Mouse (Mus musculus): ENCODE measurements around the gene Mtmr4. TPM values are rescaled to one million over a fixed set of nuclear protein-coding genes. Genes with fewer than 3 reads are reported as not detected.
A peak's percentile ranks its signal among the peaks of the same experiment; 100 is the strongest.

The Mtmr4 gene
- 4.6 and 7.0 TPM in 2 replicates for polyA plus RNA-seq (2012; ENCODE audit: insufficient read depth, low replicate concordance)

GRCm38 (mm10) chr11:87591526-87592353 is at the start of gene Mtmr4:
Gene Mtmr4 (plus strand): TSS chr11:87592162.
- Histone ChIP-seq H3K36me3 (replicated peaks; ENCODE audit: low read length) (peaks cover 28% of the 10 kb centered on the region), H3K4me1 (peaks cover 72% of the 10 kb centered on the region), H3K4me3 (replicated peaks) (peak within 1 kb of the TSS; percentile 95), H3K27me3 (replicated peaks) (no peaks in the 10 kb centered on the region), H3K9me3 (no peaks in the 10 kb centered on the region)
- no peak for TF ChIP-seq GATA1 (IDR thresholded peaks at IDR 0.05; ENCODE audit: borderline replicate concordance, low read length)
- peak; percentile 86 for TF ChIP-seq FLI1 (IDR thresholded peaks at IDR 0.05; ENCODE audit: low read length)

GRCm38 (mm10) chr11:87542285-87542684 is 49.7 kb upstream of the Mtmr4 start:
- Histone ChIP-seq H3K9me3 (peaks cover 5% of the 10 kb centered on the region), H3K27me3 (replicated peaks) (peaks cover 6% of the 10 kb centered on the region), H3K4me1 (peaks cover 4% of the 10 kb centered on the region; the same call in 1 of the 2 replicates), H3K4me3 (replicated peaks) (no peak overlapping the region), H3K36me3 (replicated peaks; ENCODE audit: low read length) (no peaks in the 10 kb centered on the region)
- TF ChIP-seq FLI1 (IDR thresholded peaks at IDR 0.05; ENCODE audit: low read length) (no peak), GATA1 (IDR thresholded peaks at IDR 0.05; ENCODE audit: borderline replicate concordance, low read length) (no peak)

GRCm38 (mm10) chr11:87542906-87543305 is 49.1 kb upstream of the Mtmr4 start:
- Histone ChIP-seq H3K36me3 (replicated peaks; ENCODE audit: low read length) (no peaks in the 10 kb centered on the region), H3K27me3 (replicated peaks) (peaks cover 7% of the 10 kb centered on the region), H3K9me3 (peaks cover under 1% of the 10 kb centered on the region; the same call in 1 of the 2 replicates), H3K4me3 (replicated peaks) (no peak overlapping the region), H3K4me1 (peaks cover 4% of the 10 kb centered on the region; the same call in 1 of the 2 replicates)
- no peak for TF ChIP-seq FLI1 (IDR thresholded peaks at IDR 0.05; ENCODE audit: low read length)
- no peak for TF ChIP-seq GATA1 (IDR thresholded peaks at IDR 0.05; ENCODE audit: borderline replicate concordance, low read length)

GRCm38 (mm10) chr11:87553342-87553741 is 38.6 kb upstream of the Mtmr4 start:
- no peak for TF ChIP-seq FLI1 (IDR thresholded peaks at IDR 0.05; ENCODE audit: low read length)
- no peak for TF ChIP-seq GATA1 (IDR thresholded peaks at IDR 0.05; ENCODE audit: borderline replicate concordance, low read length)
- Histone ChIP-seq H3K4me3 (replicated peaks) (no peak overlapping the region), H3K9me3 (no peaks in the 10 kb centered on the region), H3K4me1 (no peaks in the 10 kb centered on the region), H3K27me3 (replicated peaks) (peaks cover 26% of the 10 kb centered on the region), H3K36me3 (replicated peaks; ENCODE audit: low read length) (no peaks in the 10 kb centered on the region)

- no peak overlapping the region for H3K4me3 ChIP-seq (replicated peaks)
- TF ChIP-seq GATA1 (IDR thresholded peaks at IDR 0.05; ENCODE audit: borderline replicate concordance, low read length) (no peak), FLI1 (IDR thresholded peaks at IDR 0.05; ENCODE audit: low read length) (no peak)
- peaks cover 22% of the 10 kb centered on the region for H3K27me3 ChIP-seq (replicated peaks)
- no peaks in the 10 kb centered on the region for H3K36me3 ChIP-seq (replicated peaks; ENCODE audit: low read length)
- H3K9me3 ChIP-seq: no peaks in the 10 kb centered on the region
- H3K4me1 ChIP-seq: no peaks in the 10 kb centered on the region
Observed at GRCm38 (mm10) chr11:87554386-87554785, 37.6 kb upstream of the Mtmr4 start.

- no peaks in the 10 kb centered on the region for H3K9me3 ChIP-seq
- H3K4me1 ChIP-seq: no peaks in the 10 kb centered on the region
- H3K36me3 ChIP-seq (replicated peaks; ENCODE audit: low read length): no peaks in the 10 kb centered on the region
- peaks cover 19% of the 10 kb centered on the region for H3K27me3 ChIP-seq (replicated peaks)
- no peak overlapping the region for H3K4me3 ChIP-seq (replicated peaks)
- TF ChIP-seq GATA1 (IDR thresholded peaks at IDR 0.05; ENCODE audit: borderline replicate concordance, low read length) (no peak), FLI1 (IDR thresholded peaks at IDR 0.05; ENCODE audit: low read length) (no peak)
Observed at GRCm38 (mm10) chr11:87555106-87555703, 36.8 kb upstream of the Mtmr4 start.

GRCm38 (mm10) chr11:87561208-87561607 is 30.8 kb upstream of the Mtmr4 start:
- Histone ChIP-seq H3K27me3 (replicated peaks) (peaks cover 24% of the 10 kb centered on the region), H3K9me3 (no peaks in the 10 kb centered on the region), H3K4me3 (replicated peaks) (no peak overlapping the region), H3K4me1 (no peaks in the 10 kb centered on the region), H3K36me3 (replicated peaks; ENCODE audit: low read length) (no peaks in the 10 kb centered on the region)
- TF ChIP-seq GATA1 (IDR thresholded peaks at IDR 0.05; ENCODE audit: borderline replicate concordance, low read length) (no peak), FLI1 (IDR thresholded peaks at IDR 0.05; ENCODE audit: low read length) (no peak)

- H3K4me1 ChIP-seq: peaks cover 18% of the 10 kb centered on the region
- peaks cover 52% of the 10 kb centered on the region for H3K27me3 ChIP-seq (replicated peaks)
- H3K9me3 ChIP-seq: peaks cover 7% of the 10 kb centered on the region; the same call in 1 of the 2 replicates
- H3K4me3 ChIP-seq (replicated peaks): no peak within 1 kb of the TSS
- TF ChIP-seq GATA1 (IDR thresholded peaks at IDR 0.05; ENCODE audit: borderline replicate concordance, low read length) (no peak), FLI1 (IDR thresholded peaks at IDR 0.05; ENCODE audit: low read length) (no peak)
- H3K36me3 ChIP-seq (replicated peaks; ENCODE audit: low read length): no peaks in the 10 kb centered on the region
Observed at GRCm38 (mm10) chr11:87566501-87566900, 25.5 kb upstream of the Mtmr4 start, which contains the start of gene Gm11492. Gene Gm11492 (plus strand): TSS chr11:87566653.

- Histone ChIP-seq H3K27me3 (replicated peaks) (peaks cover 58% of the 10 kb centered on the region), H3K36me3 (replicated peaks; ENCODE audit: low read length) (no peaks in the 10 kb centered on the region), H3K9me3 (peaks cover 7% of the 10 kb centered on the region; the same call in 1 of the 2 replicates), H3K4me3 (replicated peaks) (no peak within 1 kb of the TSS), H3K4me1 (peaks cover 20% of the 10 kb centered on the region)
- TF ChIP-seq GATA1 (IDR thresholded peaks at IDR 0.05; ENCODE audit: borderline replicate concordance, low read length) (no peak), FLI1 (IDR thresholded peaks at IDR 0.05; ENCODE audit: low read length) (no peak)
Observed at GRCm38 (mm10) chr11:87568255-87568953, 23.6 kb upstream of the Mtmr4 start, which contains the start of gene Sept4. Gene Sept4 (plus strand): TSS chr11:87568903.

Data from megakaryocyte, embryonic 14.5 days (primary cell).